Mouse (Mus musculus): Measurements from ENCODE around the gene Themis. TPM values are rescaled to one million over a fixed set of nuclear protein-coding genes. Genes with fewer than 3 reads are reported as not detected.

The Themis gene
- polyA plus RNA-seq, 1 experiment from 2014 or later: not detected

DNA sequence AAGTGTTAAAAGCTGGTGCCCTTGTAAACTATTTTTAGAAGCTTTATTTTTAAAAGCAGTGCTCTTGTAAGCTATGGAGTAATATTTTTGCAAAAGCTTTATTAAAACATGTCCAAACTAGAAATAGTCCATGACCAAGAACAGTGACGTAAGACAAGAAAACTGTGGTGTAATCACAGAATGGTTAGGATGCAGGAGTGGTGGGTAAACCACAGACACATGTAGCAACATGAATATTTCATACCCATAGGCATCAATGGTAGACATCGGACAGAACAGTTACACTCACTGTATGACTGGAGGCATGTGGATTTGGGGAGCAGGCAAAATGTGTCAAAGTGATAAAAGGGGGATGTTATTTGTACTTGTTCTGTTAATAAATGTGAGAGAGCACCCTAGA lies 222.7 kb downstream of the Themis start:
- Histone ChIP-seq H3K4me3 (replicated peaks) (no peak overlapping the region), H3K36me3 (no peaks in the 10 kb centered on the region), H3K27ac (replicated peaks) (no peak overlapping the region), H3K27me3 (no peaks in the 10 kb centered on the region), H3K4me1 (no peaks in the 10 kb centered on the region), H3K9ac (no peak overlapping the region), H3K9me3 (replicated peaks) (no peaks in the 10 kb centered on the region), H3K4me2 (replicated peaks) (no peak overlapping the region)
- 72% methylated on average over 2 of the region's 2 CpGs for WGBS
- ATAC-seq (ENCODE audit: insufficient number of reproducible peaks, low FRiP score, low TSS enrichment, low read depth): no peak

DNA sequence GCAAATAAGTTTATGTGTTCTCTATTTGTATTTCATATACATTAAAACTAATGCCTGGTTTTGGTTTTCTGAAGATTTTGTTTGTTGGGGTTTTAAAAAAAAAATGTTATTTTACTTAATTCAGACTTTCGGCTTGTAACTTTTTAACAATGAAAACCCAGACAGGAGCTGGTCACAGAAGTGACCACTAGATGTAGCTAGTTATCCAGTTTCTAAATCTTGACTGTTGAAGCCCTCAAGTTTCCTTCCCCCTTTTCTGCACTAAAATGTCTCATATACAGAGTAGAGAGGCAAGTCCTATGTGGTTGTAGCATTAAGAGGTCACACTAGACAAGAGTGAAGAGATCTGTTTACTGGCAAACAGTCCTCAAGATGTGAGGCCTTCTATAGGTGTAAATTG lies 230.2 kb downstream of the Themis start:
- WGBS: 49% methylated on average over 1 of the region's 1 CpGs

More for the DNA sequence above, 230.2 kb downstream of the Themis start:
- no peak overlapping the region for H3K4me2 ChIP-seq (replicated peaks)
- H3K36me3 ChIP-seq: no peaks in the 10 kb centered on the region
- H3K4me1 ChIP-seq: no peaks in the 10 kb centered on the region
- no peaks in the 10 kb centered on the region for H3K9me3 ChIP-seq (replicated peaks)
- no peak overlapping the region for H3K9ac ChIP-seq
- no peak overlapping the region for H3K4me3 ChIP-seq (replicated peaks)
- no peak overlapping the region for H3K27ac ChIP-seq (replicated peaks)
- H3K27me3 ChIP-seq: no peaks in the 10 kb centered on the region
- ATAC-seq (ENCODE audit: insufficient number of reproducible peaks, low FRiP score, low TSS enrichment, low read depth): no peak
